10 mouse cellular contexts compared by ENCODE assay signal in genomic region chr1:156183176-156183958, GRCm38 (mm10). TPM values are rescaled to one million over a fixed set of nuclear protein-coding genes. Genes with fewer than 3 reads are reported as not detected.
DNase-seq lines count a peak whose midpoint lies in the region; ATAC-seq and TF ChIP-seq lines count a peak whose summit lies in the region.
"Had no signal": no experiment of that assay in that cellular context is flagged by ENCODE, and none has a peak within 500 bp of the region (broad histone marks: within the 10 kb centered on the region; RNA-seq: fewer than 3 reads in every experiment).

No protein-coding gene starts in this region.

- no peak overlapping the region for H3K4me3 ChIP-seq in heart, embryonic 11.5 days (ENCODE audit: low read depth, low read length)
- no peak overlapping the region for H3K4me3 ChIP-seq in left cerebral cortex, adult 2 months
- no peak overlapping the region for H3K4me3 ChIP-seq in hindbrain, embryonic 15.5 days
- H3K4me3 ChIP-seq in neural tube, embryonic 15.5 days (replicated peaks): no peak overlapping the region

- no peak overlapping the region for H3K9ac ChIP-seq in heart, embryonic 11.5 days (ENCODE audit: low read depth, low read length)
- H3K9ac ChIP-seq in hindbrain, embryonic 15.5 days: no peak overlapping the region
- no peak overlapping the region for H3K9ac ChIP-seq in neural tube, embryonic 15.5 days (replicated peaks)

- no peaks in the 10 kb centered on the region for H3K36me3 ChIP-seq in heart, embryonic 11.5 days (ENCODE audit: control insufficient read depth, insufficient read depth, low read length)
- no peaks in the 10 kb centered on the region for H3K36me3 ChIP-seq in hindbrain, embryonic 15.5 days
- H3K36me3 ChIP-seq in neural tube, embryonic 15.5 days: no peaks in the 10 kb centered on the region

- H3K27ac ChIP-seq in heart, embryonic 11.5 days (ENCODE audit: low read depth, low read length): peak overlapping the region; percentile 70
- H3K27ac ChIP-seq in left cerebral cortex, adult 2 months: peak overlapping the region; percentile 47; the same call in 1 of the 2 replicates
- peak overlapping the region; percentile 43; the same call in 1 of the 2 replicates for H3K27ac ChIP-seq in hindbrain, embryonic 15.5 days (replicated peaks)
- peak overlapping the region; percentile 67 for H3K27ac ChIP-seq in neural tube, embryonic 15.5 days (replicated peaks)

- no peak for ATAC-seq in heart, embryonic 11.5 days (replicated peaks; ENCODE audit: insufficient number of reproducible peaks, low FRiP score, low TSS enrichment)
- no peak for ATAC-seq in hindbrain, embryonic 15.5 days (ENCODE audit: low FRiP score, low read depth)
- no peak for ATAC-seq in neural tube, embryonic 15.5 days (ENCODE audit: low FRiP score)

- 52% methylated on average over 6 of the region's 6 CpGs for WGBS in heart, embryonic 11.5 days (ENCODE audit: insufficient replicate concordance)
- 25% methylated on average over 6 of the region's 6 CpGs for WGBS in hindbrain, embryonic 15.5 days
- WGBS in neural tube, embryonic 15.5 days: 36% methylated on average over 6 of the region's 6 CpGs

- H3K4me2 ChIP-seq in heart, embryonic 11.5 days: no peak overlapping the region; the same call in 1 of the 2 replicates
- H3K4me2 ChIP-seq in hindbrain, embryonic 15.5 days: no peak overlapping the region
- H3K4me2 ChIP-seq in neural tube, embryonic 15.5 days: no peak overlapping the region

- no peaks in the 10 kb centered on the region for H3K9me3 ChIP-seq in heart, embryonic 11.5 days (replicated peaks; ENCODE audit: control insufficient read depth, low read length)
- H3K9me3 ChIP-seq in hindbrain, embryonic 15.5 days: no peaks in the 10 kb centered on the region
- H3K9me3 ChIP-seq in neural tube, embryonic 15.5 days (replicated peaks): no peaks in the 10 kb centered on the region

- TF ChIP-seq CTCF in left cerebral cortex, adult 2 months (IDR thresholded peaks at IDR 0.05): no peak

- DNase-seq in heart, postnatal 25 days (ENCODE audit: low spot score): no peak
- no peak for DNase-seq in left cerebral cortex, adult 2 months (ENCODE audit: extremely low spot score in 1 of 2, low spot score in 2 of 2)
- no peak for DNase-seq in left cerebral cortex, postnatal 4 days
- DNase-seq in gastrocnemius, postnatal 14 days: no peak
- DNase-seq in cerebellum, adult 8-10 months: no peak
- DNase-seq: spleen, adult 18-20 months had no signal

- intact Hi-C loops in heart, postnatal 25 days (cut with DNase I): no loop called here
- intact Hi-C loops in left cerebral cortex, adult 2 months (cut with DNase I): no loop called here
- intact Hi-C loops in left cerebral cortex, postnatal 4 days (cut with DNase I): no loop called here
- intact Hi-C loops in gastrocnemius, postnatal 14 days (cut with DNase I; ENCODE audit: low total_unique reads): no loop called here

- peaks cover 41% of the 10 kb centered on the region for H3K4me1 ChIP-seq in heart, embryonic 11.5 days (ENCODE audit: control insufficient read depth, insufficient read depth, low read length)
- peaks cover 34% of the 10 kb centered on the region for H3K4me1 ChIP-seq in hindbrain, embryonic 15.5 days (replicated peaks)
- H3K4me1 ChIP-seq in neural tube, embryonic 15.5 days: peaks cover 32% of the 10 kb centered on the region

- H3K27me3 ChIP-seq in heart, embryonic 11.5 days (ENCODE audit: control insufficient read depth, insufficient read depth, low read length): 0 out of 2 replicates have a peak, but pooled peaks cover 2% of the 10 kb centered on the region
- no peaks in the 10 kb centered on the region for H3K27me3 ChIP-seq in hindbrain, embryonic 15.5 days
- H3K27me3 ChIP-seq in neural tube, embryonic 15.5 days (replicated peaks): no peaks in the 10 kb centered on the region

RNA-seq across cellular contexts. Expression of gene Fam163a, which starts 21.5 kb away (rescaled TPM):
- polyA plus RNA-seq in heart, embryonic 11.5 days (2014; fragmentation: Nextera tagmentation; extraction: Ambion mirVana): 2.0 and 2.9 TPM in 2 replicates
- total RNA-seq in heart, postnatal 25 days (2021): under 1 TPM in 1 of 2 experiments, not detected in 1; 0.06 TPM
- 1 to 10 TPM; 8.0 to 8.4 TPM for total RNA-seq in left cerebral cortex, adult 2 months (2021)
- 1 to 10 TPM; 4.6 to 6.1 TPM for total RNA-seq in left cerebral cortex, postnatal 4 days (2021)
- 3.7 and 4.6 TPM in 2 replicates for polyA plus RNA-seq in hindbrain, embryonic 15.5 days (2015; fragmentation: Nextera tagmentation; extraction: Ambion mirVana)
- 5.2 and 5.6 TPM in 2 replicates for polyA plus RNA-seq in neural tube, embryonic 15.5 days (2015; fragmentation: Nextera tagmentation; extraction: Ambion mirVana)
- total RNA-seq in gastrocnemius, postnatal 14 days (2021): not detected
- total RNA-seq: gastrocnemius, adult 8-10 months had no signal

Comparison
In these comparisons a context has a peak if more than half of its experiments do, and no peak if none do; other contexts are left out.
1. RNA of gene Fam163a, which starts 21.5 kb away (total RNA-seq): 8.0 to 8.4 TPM in left cerebral cortex, adult 2 months and 4.6 to 6.1 TPM in left cerebral cortex, postnatal 4 days; 0.06 TPM in heart, postnatal 25 days and not detected in gastrocnemius, postnatal 14 days; every median in the first group is over 4 times any median in the second.
2. Peak in every context shown above with its lines, with median percentiles within 50 percentile points of each other: H3K27ac ChIP-seq.